Mouse (Mus musculus): ENCODE results near the gene E130116L18Rik. TPM values are rescaled to one million over a fixed set of nuclear protein-coding genes. Genes with fewer than 3 reads are reported as not detected.

Gene E130116L18Rik
- 2.6 TPM for total RNA-seq (2023)

GRCm38 (mm10) chr5:25222752-25223702 is at the start of gene E130116L18Rik:
Gene E130116L18Rik, minus strand, starts transcription at chr5:25223153.

GRCm38 (mm10) chr5:25221604-25222003 is 1.3 kb downstream of the E130116L18Rik start, which contains the start of gene Galnt11:
Gene Galnt11, plus strand, starts transcription at chr5:25221904.

GRCm38 (mm10) chr5:25181004-25181531 is 41.9 kb downstream of the E130116L18Rik start, which contains the start of gene Galntl5:
Gene Galntl5, plus strand, starts transcription at chr5:25181460.

Other genes starting within 250 kb of the E130116L18Rik start
- 51.8 TPM for gene Prkag2, start 122.5 kb downstream of the E130116L18Rik start, total RNA-seq (2023)
- not detected for gene Galntl5, start 41.7 kb downstream of the E130116L18Rik start, total RNA-seq (2023)
- gene Galnt11, start 1.2 kb downstream of the E130116L18Rik start, total RNA-seq (2023): 54.3 TPM

Data from CD4-positive naive resting alpha-beta T cell, adult 57 days (primary cell).